Mouse (Mus musculus) hindbrain, embryonic 10.5 days (tissue): ENCODE measurements around the gene Ly6c1. TPM values are rescaled to one million over a fixed set of nuclear protein-coding genes. Genes with fewer than 3 reads are reported as not detected.
"Not testable (repeated sequence)": the region's sequence is repeated elsewhere in the genome, so short reads cannot be mapped to it uniquely, and the experiment has no call there.

ENCODE experiments used
- DNase-seq: peaks from one replicate; pipeline ENCODE4 v3.0.0-alpha.2; 2017; ENCODE audit warnings: low spot score
- H3K27ac ChIP-seq: fragments of 300-500 bp; sonication (generic); 2 replicates; pipeline ENCODE4 v1.5.1; 2016; ENCODE audit warnings: mild to moderate bottlenecking, moderate library complexity
- H3K27me3 ChIP-seq: fragments of 300-500 bp; sonication (generic); 2 replicates; pipeline ENCODE4 v1.6.1; 2016; ENCODE audit warnings: mild to moderate bottlenecking; ENCODE audit not compliant: poor library complexity, insufficient read depth, severe bottlenecking
- H3K36me3 ChIP-seq: fragments of 300-500 bp; sonication (generic); 2 replicates; pipeline ENCODE4 v1.6.1; 2016; ENCODE audit warnings: mild to moderate bottlenecking, moderate library complexity
- H3K4me1 ChIP-seq: fragments of 300-500 bp; sonication (generic); replicated peaks from 2 replicates; pipeline ENCODE4 v1.6.1; 2016; ENCODE audit warnings: mild to moderate bottlenecking
- H3K4me3 ChIP-seq: fragments of 300-500 bp; sonication (generic); 2 replicates; pipeline ENCODE4 v1.5.1; 2016; ENCODE audit warnings: mild to moderate bottlenecking, moderate library complexity
- H3K9me3 ChIP-seq: fragments of 300-500 bp; sonication (generic); 2 replicates; pipeline ENCODE4 v1.6.1; 2016; ENCODE audit warnings: mild to moderate bottlenecking, moderate library complexity
- WGBS: fragments of 180-500 bp; shearing (Covaris S2); methylation state at CpG from one replicate; pipeline ENCODE4 v1.1.7; 2016; 5-methylcytosine and 5-hydroxymethylcytosine counted together
- polyA plus RNA-seq: library from polyadenylated mRNA; unstranded; fragments of >200 nt; fragmentation: Nextera tagmentation; extraction: Ambion mirVana; gene quantifications from 2 replicates; pipeline ENCODE4 v1.2.1, GENCODE M21; 2016

The Ly6c1 gene
- polyA plus RNA-seq, 1 experiment from 2014 or later: 0.84 TPM

DNA sequence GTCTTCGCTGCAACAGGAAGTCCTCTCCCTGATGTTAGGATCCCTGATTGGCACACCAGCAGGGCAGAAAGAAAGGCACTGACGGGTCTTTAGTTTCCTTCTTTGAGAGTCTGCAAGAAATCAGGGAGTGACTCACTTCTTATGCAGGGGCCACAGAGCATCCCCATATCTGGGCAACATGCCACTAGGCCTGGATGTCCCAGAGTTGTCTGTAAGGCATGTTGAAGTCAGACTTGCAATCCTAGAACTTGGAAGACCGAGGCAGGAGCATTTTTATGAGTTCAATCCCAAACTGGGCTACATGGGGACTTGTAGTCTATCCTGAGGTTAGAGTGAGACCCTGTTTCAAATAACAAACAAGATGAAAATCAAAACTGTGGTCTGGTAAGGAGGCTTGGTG lies 3.1 kb downstream of the Ly6c1 start:
- not testable (repeated sequence) for H3K9me3 ChIP-seq, H3K36me3 ChIP-seq, H3K27me3 ChIP-seq, H3K4me1 ChIP-seq, DNase-seq, H3K27ac ChIP-seq, H3K4me3 ChIP-seq
- WGBS: 77% methylated on average over 3 of the region's 3 CpGs

DNA sequence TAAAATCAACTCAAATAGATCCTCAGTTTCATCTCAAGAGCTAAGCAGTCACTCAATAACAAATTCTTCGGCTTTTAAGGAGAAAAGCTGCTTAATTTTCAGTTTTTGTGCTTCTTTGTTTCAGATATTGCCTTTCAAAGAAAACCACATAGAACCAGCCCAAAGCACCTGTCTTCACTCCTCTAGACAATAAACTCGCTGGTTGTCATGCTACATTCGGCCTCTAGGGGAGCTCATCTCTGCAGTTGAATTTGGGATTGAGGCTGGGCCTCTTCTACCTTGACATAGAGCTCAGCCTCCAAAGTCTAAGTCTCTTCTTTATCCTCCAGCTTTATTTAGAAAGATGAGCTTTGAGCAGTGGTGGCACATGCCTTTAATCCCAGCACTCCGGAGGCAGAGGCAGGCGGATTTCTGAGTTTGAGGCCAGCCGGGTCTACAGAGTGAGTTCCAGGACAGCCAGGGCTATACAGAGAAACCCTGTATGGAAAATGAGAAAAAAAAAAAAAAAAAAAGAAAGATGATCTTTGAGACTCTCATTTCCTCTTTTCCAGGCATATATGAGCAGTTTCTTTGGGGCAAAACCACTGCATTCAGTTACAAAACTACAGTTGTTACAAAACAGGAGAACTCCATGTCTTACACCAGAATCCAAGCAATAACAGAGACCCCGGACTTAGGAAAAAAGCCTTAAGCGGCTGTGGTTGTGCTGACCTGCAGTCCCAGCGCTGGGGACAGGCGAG lies 27.4 kb downstream of the Ly6c1 start:
- H3K27me3 ChIP-seq, H3K27ac ChIP-seq, DNase-seq, H3K9me3 ChIP-seq, H3K4me3 ChIP-seq, H3K4me1 ChIP-seq, H3K36me3 ChIP-seq: not testable (repeated sequence)
- WGBS: 76% methylated on average over 8 of the region's 10 CpGs

DNA sequence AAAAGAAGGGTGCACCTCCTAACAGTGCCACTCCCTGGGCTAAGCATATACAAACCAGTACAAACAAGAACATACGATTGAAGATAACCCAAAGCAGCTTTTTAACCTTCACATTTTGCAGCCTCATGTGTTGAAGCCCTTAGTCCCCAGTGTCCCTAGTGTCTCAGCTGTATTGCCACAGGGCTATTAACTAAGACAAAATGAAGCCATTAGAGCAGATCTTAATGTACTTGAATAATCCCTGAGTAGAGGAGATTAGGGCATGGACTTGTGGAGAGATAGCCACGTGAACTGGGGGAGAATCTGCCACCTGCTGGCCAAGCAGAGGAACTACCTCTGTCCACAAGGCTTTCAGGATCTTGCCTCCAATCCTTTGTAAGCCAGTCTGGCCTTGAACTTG lies 29.2 kb downstream of the Ly6c1 start:
- H3K36me3 ChIP-seq, H3K4me1 ChIP-seq, H3K27ac ChIP-seq, H3K27me3 ChIP-seq, H3K4me3 ChIP-seq, H3K9me3 ChIP-seq: not testable (repeated sequence)
- DNase-seq: peak; percentile 15
- 48% methylated on average over 2 of the region's 2 CpGs for WGBS

Other genes starting within 250 kb of the Ly6c1 start
- gene Gml2, start 229.8 kb downstream of the Ly6c1 start, polyA plus RNA-seq: not detected in 2 replicates
- not detected in 2 replicates for gene 2010109I03Rik, start 151.8 kb downstream of the Ly6c1 start, polyA plus RNA-seq
- gene Ly6i, start 65.4 kb downstream of the Ly6c1 start, polyA plus RNA-seq: not detected in 2 replicates
- gene Ly6a, start 50.8 kb downstream of the Ly6c1 start, polyA plus RNA-seq: 0.27 TPM in 1 of 2 replicates, not detected in the other
- gene Ly6c2, start 63.1 kb upstream of the Ly6c1 start, polyA plus RNA-seq: not detected in 2 replicates
- gene Ly6g, start 106.4 kb upstream of the Ly6c1 start, polyA plus RNA-seq: not detected in 2 replicates
- gene BC025446, start 167.5 kb upstream of the Ly6c1 start, polyA plus RNA-seq: not detected in 2 replicates
- not detected in 2 replicates for gene Ly6f, start 219.6 kb upstream of the Ly6c1 start, polyA plus RNA-seq